Mouse (Mus musculus): ENCODE data around the gene Grin3b.

Grin3b gene

GRCm38 (mm10) chr10:79988506-79989271 lies 18.2 kb downstream of the Grin3b start, which contains the start of gene Cnn2:
TSS of gene Cnn2 (plus strand) at chr10:79988584.
- peak; percentile 43 to 53 for DNase-seq (ENCODE audit: low spot score in 2 of 2)

DNA sequence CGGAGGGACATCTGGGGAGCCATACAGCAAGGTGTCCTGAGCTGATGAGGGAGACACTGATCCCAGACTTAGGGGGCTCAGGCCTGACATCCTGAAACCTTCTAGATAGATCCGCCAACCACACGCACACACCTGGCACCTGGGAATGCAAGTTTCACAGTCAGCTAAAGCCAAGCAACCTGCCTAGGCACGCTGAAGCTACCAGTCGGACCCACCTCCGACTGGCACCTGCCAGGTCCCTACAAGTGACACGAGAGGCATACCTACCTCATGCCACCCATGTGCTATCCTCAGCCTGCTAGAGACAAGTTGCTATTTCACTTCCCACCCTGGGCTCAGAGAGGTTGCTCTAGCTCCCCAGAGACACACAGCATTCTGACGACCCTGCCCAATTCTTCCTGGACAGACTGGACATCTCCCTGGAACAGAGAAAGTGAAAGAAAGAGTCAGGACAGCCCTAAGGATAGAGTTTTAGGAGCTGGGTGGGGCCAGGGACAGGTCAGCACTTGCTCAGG lies 18.8 kb downstream of the Grin3b start:
- no peak for DNase-seq (ENCODE audit: low spot score in 2 of 2)

DNA sequence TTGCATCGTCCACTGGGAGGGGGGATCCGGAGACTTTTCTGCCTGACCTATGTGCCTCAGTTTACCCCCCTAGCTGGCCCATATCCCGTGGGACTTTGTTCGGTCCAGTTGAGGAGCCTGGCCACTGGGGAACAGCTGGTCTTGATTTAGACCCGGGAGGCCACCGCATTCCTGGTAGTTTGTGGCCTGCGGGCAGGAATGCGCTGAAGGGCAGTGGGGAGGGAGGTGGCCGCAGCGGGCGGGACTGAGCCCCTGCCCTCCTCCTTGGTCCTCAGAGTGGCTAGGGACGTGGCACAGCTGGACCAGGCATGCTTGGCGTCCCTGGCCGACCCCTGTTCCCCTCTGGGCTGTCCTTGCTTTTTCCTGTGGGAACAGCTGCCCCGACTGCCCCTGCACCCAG lies 19.4 kb downstream of the Grin3b start:
- DNase-seq (ENCODE audit: low spot score in 2 of 2) = no peak

- DNase-seq (ENCODE audit: low spot score in 2 of 2) = no peak
Measured at GRCm38 (mm10) chr10:79991099-79991498, 20.6 kb downstream of the Grin3b start.

DNA sequence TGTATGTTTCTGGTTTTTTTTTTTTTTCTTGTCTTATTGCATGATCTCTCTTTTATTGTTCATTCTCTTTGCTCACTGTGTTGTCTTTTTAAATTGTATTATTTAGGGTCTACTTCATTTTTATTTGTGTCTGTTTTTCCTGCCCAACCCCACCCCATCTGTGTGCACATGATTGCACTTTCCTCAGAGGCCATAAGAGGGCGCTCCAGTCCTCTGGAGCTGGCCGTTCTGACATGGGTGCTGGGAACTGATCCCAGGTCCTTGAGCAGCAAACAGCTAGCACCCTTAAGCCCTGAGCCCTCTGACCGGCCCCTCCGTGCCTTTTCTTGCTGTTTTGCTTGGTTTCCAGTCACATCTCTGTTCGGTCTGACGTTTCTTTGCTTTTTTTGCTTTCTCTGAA lies 21.0 kb downstream of the Grin3b start:
- DNase-seq (ENCODE audit: low spot score in 2 of 2) = no peak

- no peak for DNase-seq (ENCODE audit: low spot score in 2 of 2)
Measured at GRCm38 (mm10) chr10:79994397-79995115, 24.0 kb downstream of the Grin3b start.

DNA sequence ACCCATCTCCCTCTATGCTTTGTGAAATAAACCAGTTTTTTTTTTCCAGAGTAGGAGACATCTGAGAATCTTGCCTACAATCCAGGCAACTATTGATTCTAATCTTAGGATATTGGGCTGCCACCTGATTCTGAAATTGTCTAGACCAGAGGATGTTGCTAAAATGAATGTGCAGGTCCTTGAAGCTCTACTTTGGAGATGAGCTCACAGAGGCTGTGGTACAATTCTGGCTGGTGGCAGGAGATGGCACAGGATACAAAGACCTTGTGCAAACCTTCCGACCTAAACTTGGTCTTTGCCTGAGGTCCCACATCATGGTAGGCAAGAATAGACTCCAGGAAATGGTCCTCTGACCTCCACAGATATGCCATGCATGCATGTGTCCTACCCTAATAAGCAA lies 25.1 kb downstream of the Grin3b start:
- DNase-seq (ENCODE audit: low spot score in 2 of 2) = no peak

GRCm38 (mm10) chr10:79996272-79997033 lies 25.9 kb downstream of the Grin3b start, which contains the start of gene Abca7:
TSS of gene Abca7 (plus strand) at chr10:79996494.
- peak; percentile 93 to 96 for DNase-seq (ENCODE audit: low spot score in 2 of 2)

- DNase-seq (ENCODE audit: low spot score in 2 of 2) = peak in 1 of 2 experiments; percentile 35
Measured at GRCm38 (mm10) chr10:79997034-79997760, 26.7 kb downstream of the Grin3b start.

DNA sequence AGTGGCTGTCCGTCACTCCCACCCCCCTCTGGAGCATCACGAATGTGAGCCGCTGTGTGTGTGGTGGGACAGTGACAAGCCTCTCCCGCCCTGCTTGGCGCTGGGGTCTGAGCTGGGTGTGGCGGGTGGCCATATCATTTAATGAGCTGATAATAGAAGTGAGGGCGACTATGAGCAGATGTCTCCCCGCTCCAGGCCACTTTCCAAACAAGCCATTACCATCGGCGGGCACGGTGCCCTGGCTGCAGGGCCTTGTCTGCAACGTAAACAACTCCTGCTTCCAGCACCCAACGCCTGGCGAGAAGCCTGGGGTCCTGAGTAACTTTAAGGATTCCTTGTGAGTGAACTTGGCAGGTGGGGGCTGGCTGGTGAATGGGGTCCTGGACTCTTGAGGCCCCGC lies 27.3 kb downstream of the Grin3b start:
- no peak for DNase-seq (ENCODE audit: low spot score in 2 of 2)

DNA sequence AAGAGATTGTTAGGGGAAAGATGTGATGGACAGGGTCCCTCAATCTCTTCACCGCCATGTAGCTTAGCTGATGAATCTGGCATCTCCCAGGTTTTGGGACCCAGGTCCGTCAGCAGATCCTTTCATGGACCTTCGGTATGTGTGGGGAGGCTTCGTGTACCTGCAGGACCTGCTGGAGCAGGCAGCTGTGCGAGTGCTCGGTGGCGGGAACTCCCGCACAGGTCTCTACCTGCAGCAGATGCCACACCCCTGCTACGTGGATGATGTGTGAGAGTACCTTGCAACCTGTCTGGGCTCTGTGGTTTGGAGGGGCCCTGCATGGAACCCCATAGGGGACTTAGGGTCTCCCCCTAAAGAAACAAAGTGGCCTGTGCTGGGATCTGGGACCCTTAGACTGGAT lies 31.4 kb downstream of the Grin3b start:
- DNase-seq (ENCODE audit: low spot score in 2 of 2) = no peak

GRCm38 (mm10) chr10:80002829-80003228 lies 32.3 kb downstream of the Grin3b start:
- DNase-seq (ENCODE audit: low spot score in 2 of 2) = no peak

GRCm38 (mm10) chr10:80003374-80004232 lies 33.1 kb downstream of the Grin3b start:
- no peak for DNase-seq (ENCODE audit: low spot score in 2 of 2)

DNA sequence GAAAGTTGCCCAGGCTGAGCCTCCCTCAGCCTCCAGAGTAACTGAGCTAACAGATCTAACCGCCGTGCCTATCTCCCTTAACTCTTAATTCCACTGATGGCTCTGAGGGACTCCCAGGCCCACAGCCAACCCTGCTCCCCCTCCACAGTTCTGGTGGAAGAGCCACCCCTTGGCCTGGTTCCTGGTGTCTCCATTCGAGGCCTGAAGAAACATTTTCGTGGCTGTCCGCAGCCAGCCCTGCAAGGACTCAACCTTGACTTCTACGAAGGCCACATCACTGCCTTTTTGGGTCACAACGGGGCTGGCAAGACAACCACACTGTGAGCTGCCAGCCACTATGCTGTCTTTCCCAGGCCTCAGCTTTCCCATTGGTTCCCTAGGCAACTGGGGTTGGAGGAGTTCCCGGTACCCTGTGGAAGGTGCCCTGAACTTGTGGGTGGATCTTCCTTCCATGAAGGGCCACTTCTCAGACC lies 33.8 kb downstream of the Grin3b start:
- no peak for DNase-seq (ENCODE audit: low spot score in 2 of 2)

- DNase-seq (ENCODE audit: low spot score in 2 of 2) = no peak
Measured at GRCm38 (mm10) chr10:80011740-80012139, 41.2 kb downstream of the Grin3b start.

- no peak for DNase-seq (ENCODE audit: low spot score in 2 of 2)
Measured at GRCm38 (mm10) chr10:80013609-80014008, 43.1 kb downstream of the Grin3b start.

- no peak for DNase-seq (ENCODE audit: low spot score in 2 of 2)
Measured at GRCm38 (mm10) chr10:80014484-80015290, 44.2 kb downstream of the Grin3b start.

GRCm38 (mm10) chr10:80015583-80015982 lies 45.1 kb downstream of the Grin3b start:
- DNase-seq (ENCODE audit: low spot score in 2 of 2) = no peak

DNA sequence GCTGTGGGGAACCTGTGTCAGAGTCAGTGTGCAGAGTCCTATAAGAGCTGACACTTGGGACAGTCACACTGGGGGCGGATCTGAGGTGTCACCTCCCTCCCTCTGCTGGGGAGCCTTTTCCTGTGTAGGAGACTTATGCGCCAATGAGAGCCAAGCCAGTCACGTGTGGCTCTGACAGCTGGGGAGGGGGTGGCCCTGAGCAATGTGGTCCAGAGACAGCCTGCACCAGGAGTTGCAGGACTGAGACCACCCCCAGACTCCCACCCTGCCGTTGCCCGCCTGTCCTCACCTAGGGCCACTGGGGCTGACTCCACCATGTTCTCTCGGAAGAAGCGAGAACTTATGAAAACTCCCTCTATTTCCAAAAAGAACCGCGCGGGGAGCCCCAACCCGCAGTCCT lies 46.0 kb downstream of the Grin3b start, which contains the start of gene Arhgap45:
Gene Arhgap45, plus strand, starts transcription at position 143 of the 400 bp plus-strand sequence.
- no peak for DNase-seq (ENCODE audit: low spot score in 2 of 2)

Measured in urinary bladder, adult 18-20 months (tissue).